Mouse (Mus musculus) ES-Bruce4 (cell line): ENCODE data around the gene Lenep.

Experiments
- EP300 ChIP-seq: IDR thresholded peaks from 2 replicates; pipeline ENCODE4 v1.6.1; 2011; ENCODE audit warnings: low read depth, low read length; ENCODE audit not compliant: insufficient read depth
- POLR2A ChIP-seq: IDR thresholded peaks from one replicate; pipeline ENCODE4 v1.8.1; 2011; ENCODE audit warnings: low read length; ENCODE audit not compliant: insufficient read depth

GRCm38 (mm10) chr3:89437269-89437668 is 34.7 kb upstream of the Lenep start:
- TF ChIP-seq EP300 (no peak), POLR2A (no peak)
